Mouse (Mus musculus): ENCODE data around the gene Khdc1b.

- TF ChIP-seq CTCF (IDR thresholded peaks at IDR 0.05; ENCODE audit: low read depth, low read length) = no peak
- TF ChIP-seq POLR2A (IDR thresholded peaks at IDR 0.05; ENCODE audit: extremely low read depth, insufficient read depth, low read length) = no peak
Observed at GRCm38 (mm10) chr1:21340745-21341144, 42.6 kb upstream of the Khdc1b start.
